In genomic region chr17:50308059-50308647, GRCm38 (mm10) we compare ENCODE assay signal across 19 mouse cellular contexts. TPM values are rescaled to one million over a fixed set of nuclear protein-coding genes. Genes with fewer than 3 reads are reported as not detected.
"Had no signal": no experiment of that assay in that cellular context is flagged by ENCODE, and none has a peak within 500 bp of the region (broad histone marks: within the 10 kb centered on the region; RNA-seq: fewer than 3 reads in every experiment).

No protein-coding gene starts in this region.

- H3K9ac ChIP-seq: liver, embryonic 15.5 days; liver, postnatal 0 days; lung, embryonic 15.5 days; midbrain, embryonic 15.5 days; neural tube, embryonic 12.5 days; stomach, embryonic 15.5 days had no signal

- H3K27ac ChIP-seq: liver, embryonic 15.5 days; lung, embryonic 15.5 days; macrophage; midbrain, embryonic 15.5 days; neural tube, embryonic 12.5 days; stomach, embryonic 15.5 days; stomach, postnatal 0 days had no signal

- H3K36me3 ChIP-seq: liver, embryonic 15.5 days; lung, embryonic 15.5 days; midbrain, embryonic 15.5 days; neural tube, embryonic 12.5 days; stomach, embryonic 15.5 days had no signal

- H3K4me2 ChIP-seq: liver, embryonic 15.5 days; lung, embryonic 15.5 days; midbrain, embryonic 11.5 days; midbrain, embryonic 15.5 days; neural tube, embryonic 12.5 days; stomach, embryonic 15.5 days had no signal

- ATAC-seq: liver, postnatal 0 days; lung, postnatal 0 days had no signal

- H3K9me3 ChIP-seq: liver, embryonic 15.5 days; lung, embryonic 15.5 days; midbrain, embryonic 15.5 days; neural tube, embryonic 12.5 days; stomach, embryonic 15.5 days had no signal

- DNase-seq: liver, postnatal 0 days; lung, adult 2 months; lung, postnatal 14 days; lung, postnatal 36 days; right cerebral cortex, postnatal 14 days; thymus, adult 2 months; thymus, postnatal 25 days had no signal

- H3K27me3 ChIP-seq: liver, embryonic 15.5 days; lung, embryonic 15.5 days; megakaryocyte, embryonic 14.5 days; midbrain, embryonic 15.5 days; neural tube, embryonic 12.5 days; stomach, embryonic 15.5 days had no signal

- H3K4me1 ChIP-seq: liver, embryonic 15.5 days; lung, embryonic 15.5 days; megakaryocyte, embryonic 14.5 days; midbrain, embryonic 15.5 days; neural tube, embryonic 12.5 days; stomach, embryonic 15.5 days had no signal

- H3K4me3 ChIP-seq: liver, embryonic 15.5 days; lung, embryonic 15.5 days; megakaryocyte, embryonic 14.5 days; midbrain, embryonic 15.5 days; neural tube, embryonic 12.5 days; stomach, embryonic 15.5 days had no signal

RNA-seq across cellular contexts. Expression of gene Dazl, which starts 14.7 kb away (rescaled TPM):
- total RNA-seq: monocyte, adult 5-6 weeks had no signal
- polyA plus RNA-seq: liver, postnatal 0 days; lung, adult 2 months; lung, postnatal 0 days; macrophage; midbrain, embryonic 11.5 days; neural tube, embryonic 12.5 days; spleen, adult 2 months had no signal
